Mouse (Mus musculus) heart, embryonic 14.5 days (tissue): Measurements from ENCODE around the gene Cabp7. TPM values are rescaled to one million over a fixed set of nuclear protein-coding genes. Genes with fewer than 3 reads are reported as not detected.

Source experiments
- ATAC-seq: fragments of 200-750 bp; cut with Nextera tagmentation; 2 replicates; pipeline ENCODE4 v1.8.0; 2017; ENCODE audit warnings: low read depth, moderate TSS enrichment; ENCODE audit not compliant: insufficient number of reproducible peaks, insufficient read depth, low FRiP score
- H3K27ac ChIP-seq, 2 experiments: fragments of 200-500 bp in 1 of 2; fragments of 300-500 bp in 1 of 2; sonication (generic) in 1 of 2; replicated peaks in 1 of 2; 2 replicates each; pipeline ENCODE4 v1.5.1; 2012 to 2014; ENCODE audit warnings: low read depth in 2 of 2, low read length in 2 of 2, control low read depth in 1 of 2, mild to moderate bottlenecking in 1 of 2, mixed read lengths in 1 of 2; ENCODE audit not compliant: control insufficient read depth in 1 of 2, insufficient read depth in 1 of 2
- H3K27me3 ChIP-seq: fragments of 300-500 bp; sonication (generic); 2 replicates; pipeline ENCODE4 v1.6.1; 2014; ENCODE audit warnings: mild to moderate bottlenecking, low read length, control low read depth; ENCODE audit not compliant: control insufficient read depth, insufficient read depth
- H3K36me3 ChIP-seq: fragments of 300-500 bp; sonication (generic); 2 replicates; pipeline ENCODE4 v1.6.1; 2014; ENCODE audit warnings: mild to moderate bottlenecking, control low read depth, low read length, mixed read lengths; ENCODE audit not compliant: control insufficient read depth, insufficient read depth
- H3K4me1 ChIP-seq, 2 experiments: fragments of 200-500 bp in 1 of 2; fragments of 300-500 bp in 1 of 2; sonication (generic) in 1 of 2; 2 replicates each; pipeline ENCODE4 v1.6.1; 2012 to 2014; ENCODE audit warnings: low read length in 2 of 2, control low read depth in 1 of 2, mixed read lengths in 1 of 2; ENCODE audit not compliant: control insufficient read depth in 2 of 2, insufficient read depth in 2 of 2
- H3K4me2 ChIP-seq: fragments of 300-500 bp; sonication (generic); 2 replicates; pipeline ENCODE4 v1.6.1; 2014; ENCODE audit warnings: mild to moderate bottlenecking, low read length
- H3K4me3 ChIP-seq, 2 experiments: fragments of 200-500 bp in 1 of 2; fragments of 300-500 bp in 1 of 2; sonication (generic) in 1 of 2; 2 replicates each; pipeline ENCODE4 v1.5.1; 2012 to 2014; ENCODE audit warnings: low read length in 2 of 2, mild to moderate bottlenecking in 2 of 2, control low read depth in 1 of 2, low read depth in 1 of 2, moderate library complexity in 1 of 2; ENCODE audit not compliant: control insufficient read depth in 1 of 2, insufficient read depth in 1 of 2
- H3K9ac ChIP-seq: fragments of 300-500 bp; sonication (generic); 2 replicates; pipeline ENCODE4 v1.6.1; 2014; ENCODE audit warnings: mild to moderate bottlenecking, low read length
- H3K9me3 ChIP-seq: fragments of 300-500 bp; sonication (generic); 2 replicates; pipeline ENCODE4 v1.6.1; 2016; ENCODE audit warnings: low read length, control low read depth; ENCODE audit not compliant: control insufficient read depth
- WGBS: fragments of 180-500 bp; shearing (Covaris S2); extraction: QIAGEN DNeasy Blood & Tissue Kit; methylation state at CpG from one replicate; pipeline ENCODE4 v1.1.7; 2014; 5-methylcytosine and 5-hydroxymethylcytosine counted together
- polyA plus RNA-seq: library from polyadenylated mRNA; unstranded; fragments of >200 nt; fragmentation: Nextera tagmentation; extraction: Ambion mirVana; gene quantifications from 2 replicates; pipeline ENCODE4 v1.2.1, GENCODE M21; 2014

Cabp7 gene
- polyA plus RNA-seq, 1 experiment from 2014 or later: 0.11 TPM

DNA sequence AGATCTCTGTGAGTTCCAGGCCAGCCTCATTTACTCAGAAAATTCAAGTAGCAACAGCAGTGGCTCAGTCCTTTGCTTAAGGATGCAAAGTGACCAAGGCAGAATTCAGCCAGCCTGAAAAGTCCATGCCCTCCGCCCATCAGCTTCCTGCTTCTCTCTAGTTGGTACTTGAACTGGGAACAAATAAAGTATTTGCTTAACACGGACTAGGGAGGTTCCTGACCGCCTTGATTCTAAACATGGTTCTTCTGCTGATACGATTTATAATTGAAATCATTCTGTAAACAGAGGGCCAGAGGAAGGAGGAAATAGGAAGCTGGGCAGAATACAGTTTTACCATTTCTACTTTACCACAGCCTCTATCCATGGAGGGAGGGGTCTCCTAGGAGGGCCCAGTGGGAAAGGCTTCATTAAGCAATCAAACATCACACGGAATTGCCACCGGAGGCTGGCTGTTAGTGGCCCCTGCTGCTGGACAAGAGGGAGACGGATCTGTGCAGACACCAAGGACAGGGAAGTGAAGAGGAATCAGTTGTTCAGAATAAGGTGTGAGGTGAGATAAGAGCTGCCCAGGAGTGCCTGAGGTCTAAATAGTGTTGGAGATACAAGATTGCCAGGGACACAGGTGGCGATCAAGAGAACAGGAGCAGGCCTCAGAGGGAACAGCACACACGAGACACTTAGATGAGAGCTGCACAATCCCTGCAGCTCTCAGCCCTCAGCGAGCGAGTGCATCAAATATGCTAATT is 57.8 kb downstream of the Cabp7 start:
- Histone ChIP-seq H3K4me1 (no peaks in the 10 kb centered on the region), H3K4me3 (no peak overlapping the region), H3K27ac (no peak overlapping the region), H3K9me3 (no peaks in the 10 kb centered on the region), H3K4me2 (no peak overlapping the region), H3K9ac (no peak overlapping the region), H3K27me3 (no peaks in the 10 kb centered on the region), H3K36me3 (peaks cover 7% of the 10 kb centered on the region)
- 59% methylated on average over 11 of the region's 11 CpGs for WGBS
- no peak for ATAC-seq

DNA sequence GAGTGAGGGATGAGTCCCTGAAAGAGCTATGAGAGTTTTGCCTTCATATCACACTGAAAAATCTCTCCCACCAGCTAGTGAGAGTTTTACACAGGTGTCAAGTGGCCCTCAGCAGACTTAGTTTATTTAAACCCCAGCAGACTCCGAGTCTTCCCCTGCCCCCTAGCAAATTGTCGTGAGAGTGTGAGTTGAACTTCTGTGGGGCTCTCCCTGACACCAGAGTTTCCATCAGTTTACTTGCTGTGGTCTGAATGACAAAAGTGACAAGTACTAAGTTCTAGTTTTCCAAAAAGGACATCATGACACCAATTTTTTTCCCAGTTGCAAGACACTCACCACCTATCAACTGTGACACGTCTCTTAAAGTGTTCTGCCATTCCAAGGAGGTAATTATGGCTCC is 58.7 kb downstream of the Cabp7 start:
- Histone ChIP-seq H3K4me1 (no peaks in the 10 kb centered on the region), H3K9ac (no peak overlapping the region), H3K27ac (no peak overlapping the region), H3K9me3 (no peaks in the 10 kb centered on the region), H3K4me2 (no peak overlapping the region), H3K4me3 (no peak overlapping the region), H3K36me3 (peaks cover 16% of the 10 kb centered on the region), H3K27me3 (no peaks in the 10 kb centered on the region)
- no peak for ATAC-seq
- 60% methylated on average over 3 of the region's 3 CpGs for WGBS

DNA sequence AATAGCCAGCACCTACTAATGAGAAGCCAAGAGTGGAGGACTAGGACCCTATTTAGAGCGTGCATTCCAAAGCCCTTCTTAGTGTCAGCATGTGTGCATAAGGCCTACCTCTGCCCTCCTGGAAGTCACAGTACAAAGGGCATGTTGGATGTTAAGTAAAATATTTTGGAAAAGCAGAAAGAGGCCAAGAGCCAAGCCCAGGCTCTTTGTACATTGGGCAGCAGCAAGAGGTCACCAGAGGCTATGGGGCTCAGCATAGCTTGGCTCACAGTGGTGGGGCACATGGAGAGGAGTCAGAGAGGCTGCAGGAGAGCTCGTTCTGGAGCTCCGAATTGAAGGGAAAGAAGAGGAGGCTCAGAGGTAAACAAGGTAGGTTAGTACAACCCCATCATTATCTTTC is 59.6 kb downstream of the Cabp7 start:
- H3K27me3 ChIP-seq: no peaks in the 10 kb centered on the region
- WGBS: 78% methylated on average over 3 of the region's 3 CpGs
- ATAC-seq: no peak

More for the DNA sequence above, 59.6 kb downstream of the Cabp7 start:
- Histone ChIP-seq H3K9me3 (no peaks in the 10 kb centered on the region), H3K4me2 (no peak overlapping the region), H3K27ac (no peak overlapping the region), H3K4me3 (no peak overlapping the region), H3K9ac (no peak overlapping the region), H3K4me1 (no peaks in the 10 kb centered on the region), H3K36me3 (peaks cover 24% of the 10 kb centered on the region)

Other genes starting within 250 kb of the Cabp7 start
- 24.6 and 25.5 TPM in 2 replicates for gene Mtmr3, start 151.9 kb downstream of the Cabp7 start, polyA plus RNA-seq
- not detected in 2 replicates for gene Gm11032, start 126.7 kb downstream of the Cabp7 start, polyA plus RNA-seq
- 19.0 and 22.0 TPM in 2 replicates for gene Ascc2, start 109.0 kb downstream of the Cabp7 start, polyA plus RNA-seq
- 2,176 and 2,265 TPM in 2 replicates for gene Uqcr10, start 42.4 kb downstream of the Cabp7 start, polyA plus RNA-seq
- gene Zmat5, start 42.1 kb downstream of the Cabp7 start, polyA plus RNA-seq: 52.9 and 58.3 TPM in 2 replicates
- 29.5 and 33.1 TPM in 2 replicates for gene Nf2, start 102.8 kb upstream of the Cabp7 start, polyA plus RNA-seq
- gene Nipsnap1, start 127.2 kb upstream of the Cabp7 start, polyA plus RNA-seq: 28.8 and 30.1 TPM in 2 replicates
- 24.6 and 25.0 TPM in 2 replicates for gene Thoc5, start 148.5 kb upstream of the Cabp7 start, polyA plus RNA-seq
- gene Nefh, start 201.3 kb upstream of the Cabp7 start, polyA plus RNA-seq: 0.20 and 0.35 TPM in 2 replicates
- 40.7 and 45.0 TPM in 2 replicates for gene Ap1b1, start 240.0 kb upstream of the Cabp7 start, polyA plus RNA-seq